Mouse (Mus musculus) embryo, embryonic 11 days (tissue): ENCODE results near the gene Cnrip1.
"Not testable (repeated sequence)": the region's sequence is repeated elsewhere in the genome, so short reads cannot be mapped to it uniquely, and the experiment has no call there.

Experiments used
- DNase-seq: peaks from one replicate; pipeline ENCODE4 v3.0.0-alpha.2; 2015

Gene Cnrip1

GRCm38 (mm10) chr11:17051545-17052475, at the start of gene Cnrip1, which contains the start of gene Plek:
TSS of gene Cnrip1 (plus strand) at chr11:17051586.
TSS of gene Plek (minus strand) at chr11:17052381.
- peak; percentile 77 for DNase-seq

GRCm38 (mm10) chr11:17002739-17003373, 48.5 kb upstream of the Cnrip1 start:
- DNase-seq, result no peak

GRCm38 (mm10) chr11:17003757-17004156, 47.6 kb upstream of the Cnrip1 start:
- DNase-seq, result no peak

- DNase-seq, result no peak
These were observed 46.2 kb upstream of the Cnrip1 start for GRCm38 (mm10) chr11:17004899-17005846.

GRCm38 (mm10) chr11:17006526-17006925, 44.9 kb upstream of the Cnrip1 start:
- DNase-seq, result not testable (repeated sequence)

- DNase-seq, result no peak
These were observed 43.7 kb upstream of the Cnrip1 start for GRCm38 (mm10) chr11:17007517-17008173.

GRCm38 (mm10) chr11:17008498-17008941, 42.9 kb upstream of the Cnrip1 start:
- DNase-seq, result no peak

GRCm38 (mm10) chr11:17012948-17013347, 38.4 kb upstream of the Cnrip1 start:
- DNase-seq, result no peak

GRCm38 (mm10) chr11:17019328-17019727, 32.1 kb upstream of the Cnrip1 start:
- DNase-seq, result no peak

- DNase-seq, result no peak
These were observed 28.2 kb upstream of the Cnrip1 start for GRCm38 (mm10) chr11:17023206-17023605.

- DNase-seq, result no peak
These were observed 27.4 kb upstream of the Cnrip1 start for GRCm38 (mm10) chr11:17023984-17024383.

GRCm38 (mm10) chr11:17045806-17046205, 5.6 kb upstream of the Cnrip1 start:
- no peak for DNase-seq

- DNase-seq, result peak; percentile 9
These were observed 1.2 kb downstream of the Cnrip1 start for GRCm38 (mm10) chr11:17052476-17053049.

- DNase-seq, result not testable (repeated sequence)
These were observed 18.0 kb downstream of the Cnrip1 start for GRCm38 (mm10) chr11:17069360-17069759.

- no peak for DNase-seq
These were observed 24.3 kb downstream of the Cnrip1 start for GRCm38 (mm10) chr11:17075656-17076055.

- DNase-seq, result no peak
These were observed 30.7 kb downstream of the Cnrip1 start for GRCm38 (mm10) chr11:17082086-17082485.

- DNase-seq, result peak; percentile 58
These were observed 31.6 kb downstream of the Cnrip1 start for GRCm38 (mm10) chr11:17082953-17083352.

- no peak for DNase-seq
These were observed 32.1 kb downstream of the Cnrip1 start for GRCm38 (mm10) chr11:17083455-17083854.

- DNase-seq, result no peak
These were observed 32.5 kb downstream of the Cnrip1 start for GRCm38 (mm10) chr11:17083866-17084265.

GRCm38 (mm10) chr11:17086106-17086505, 34.7 kb downstream of the Cnrip1 start:
- peak; percentile 42 for DNase-seq

GRCm38 (mm10) chr11:17106936-17107335, 55.5 kb downstream of the Cnrip1 start:
- no peak for DNase-seq

GRCm38 (mm10) chr11:17107359-17107758, 56.0 kb downstream of the Cnrip1 start:
- no peak for DNase-seq
